Mouse (Mus musculus) retina, postnatal 7 days (tissue): ENCODE results near the gene Gm2916.
"Not testable (repeated sequence)": the region's sequence is repeated elsewhere in the genome, so short reads cannot be mapped to it uniquely, and the experiment has no call there.

Experiments used
- DNase-seq: peaks from one replicate; pipeline ENCODE4 v3.0.0-alpha.2; 2012; ENCODE audit warnings: low read depth, low spot score

The Gm2916 gene

GRCm38 (mm10) chr14:3883872-3884271 lies at the start of gene Gm2916:
TSS of gene Gm2916 (plus strand) at chr14:3884172.
- not testable (repeated sequence) for DNase-seq

- not testable (repeated sequence) for DNase-seq
Measured at GRCm38 (mm10) chr14:3845945-3846344, 38.0 kb upstream of the Gm2916 start, which contains the start of gene Gm3033. TSS of gene Gm3033 (plus strand) at chr14:3846245.

- not testable (repeated sequence) for DNase-seq
Measured at GRCm38 (mm10) chr14:3931456-3931855, 47.5 kb downstream of the Gm2916 start, which contains the start of gene Gm3029. TSS of gene Gm3029 (plus strand) at chr14:3931756.

- not testable (repeated sequence) for DNase-seq
Measured at GRCm38 (mm10) chr14:3963247-3963646, 79.3 kb downstream of the Gm2916 start, which contains the start of gene Gm3095. TSS of gene Gm3095 (plus strand) at chr14:3963547.
